Mouse (Mus musculus) forebrain, embryonic 10.5 days (tissue): ENCODE results near the gene Taf1c. TPM values are rescaled to one million over a fixed set of nuclear protein-coding genes. Genes with fewer than 3 reads are reported as not detected.

ENCODE experiments used
- DNase-seq: peaks from one replicate; pipeline ENCODE4 v3.0.0-alpha.2; 2017; ENCODE audit warnings: low spot score; ENCODE audit errors: extremely low spot score
- H3K27ac ChIP-seq: fragments of 300-500 bp; sonication (generic); 2 replicates; pipeline ENCODE4 v1.5.1; 2016; ENCODE audit warnings: mild to moderate bottlenecking
- H3K27me3 ChIP-seq: fragments of 300-500 bp; sonication (generic); 2 replicates; pipeline ENCODE4 v1.6.1; 2016; ENCODE audit warnings: mild to moderate bottlenecking; ENCODE audit not compliant: poor library complexity, severe bottlenecking
- H3K36me3 ChIP-seq: fragments of 300-500 bp; sonication (generic); replicated peaks from 2 replicates; pipeline ENCODE4 v1.6.1; 2016; ENCODE audit warnings: mild to moderate bottlenecking, moderate library complexity
- H3K4me1 ChIP-seq: fragments of 300-500 bp; sonication (generic); 2 replicates; pipeline ENCODE4 v1.6.1; 2016
- H3K4me3 ChIP-seq: fragments of 300-500 bp; sonication (generic); 2 replicates; pipeline ENCODE4 v1.5.1; 2016; ENCODE audit warnings: mild to moderate bottlenecking, moderate library complexity
- H3K9me3 ChIP-seq: fragments of 300-500 bp; sonication (generic); 2 replicates; pipeline ENCODE4 v1.6.1; 2016; ENCODE audit warnings: mild to moderate bottlenecking, moderate library complexity
- WGBS: fragments of 180-500 bp; shearing (Covaris S2); methylation state at CpG from one replicate; pipeline ENCODE4 v1.1.7; 2016; 5-methylcytosine and 5-hydroxymethylcytosine counted together
- polyA plus RNA-seq: library from polyadenylated mRNA; unstranded; fragments of >200 nt; fragmentation: Nextera tagmentation; extraction: Ambion mirVana; gene quantifications from 2 replicates; pipeline ENCODE4 v1.2.1, GENCODE M21; 2016

The Taf1c gene
- polyA plus RNA-seq, 1 experiment from 2014 or later = 17.0 TPM

DNA sequence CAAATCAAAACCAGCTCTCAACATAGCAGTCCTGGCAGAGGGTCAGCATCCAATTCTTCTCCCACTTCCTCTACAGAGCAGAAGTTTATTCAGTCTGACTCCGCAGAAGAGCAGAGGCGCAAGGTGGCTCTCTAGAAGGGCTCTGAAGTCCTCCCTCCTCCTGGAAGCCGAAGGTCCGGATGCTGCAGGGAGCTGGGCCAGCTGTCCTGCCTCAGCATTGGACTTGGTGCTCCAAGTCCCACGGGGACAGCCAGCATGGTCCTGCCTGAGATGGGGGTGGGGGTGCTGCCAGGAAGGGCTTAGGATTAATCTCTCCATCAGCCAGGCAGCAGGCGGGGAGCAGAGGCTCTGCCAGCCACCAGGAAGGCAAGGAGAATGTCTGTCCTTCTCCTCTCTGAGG lies 30.4 kb upstream of the Taf1c start, which contains the start of gene Kcng4:
TSS of gene Kcng4 (minus strand) at position 303 of the 400 bp plus-strand sequence.
- Histone ChIP-seq H3K4me1 (peaks cover 50% of the 10 kb centered on the region), H3K36me3 (no peaks in the 10 kb centered on the region), H3K27me3 (peaks cover 61% of the 10 kb centered on the region), H3K4me3 (no peak within 1 kb of the TSS), H3K9me3 (no peaks in the 10 kb centered on the region), H3K27ac (peak within 1 kb of the TSS; percentile 40)
- 30% methylated on average over 6 of the region's 6 CpGs for WGBS
- no peak for DNase-seq

DNA sequence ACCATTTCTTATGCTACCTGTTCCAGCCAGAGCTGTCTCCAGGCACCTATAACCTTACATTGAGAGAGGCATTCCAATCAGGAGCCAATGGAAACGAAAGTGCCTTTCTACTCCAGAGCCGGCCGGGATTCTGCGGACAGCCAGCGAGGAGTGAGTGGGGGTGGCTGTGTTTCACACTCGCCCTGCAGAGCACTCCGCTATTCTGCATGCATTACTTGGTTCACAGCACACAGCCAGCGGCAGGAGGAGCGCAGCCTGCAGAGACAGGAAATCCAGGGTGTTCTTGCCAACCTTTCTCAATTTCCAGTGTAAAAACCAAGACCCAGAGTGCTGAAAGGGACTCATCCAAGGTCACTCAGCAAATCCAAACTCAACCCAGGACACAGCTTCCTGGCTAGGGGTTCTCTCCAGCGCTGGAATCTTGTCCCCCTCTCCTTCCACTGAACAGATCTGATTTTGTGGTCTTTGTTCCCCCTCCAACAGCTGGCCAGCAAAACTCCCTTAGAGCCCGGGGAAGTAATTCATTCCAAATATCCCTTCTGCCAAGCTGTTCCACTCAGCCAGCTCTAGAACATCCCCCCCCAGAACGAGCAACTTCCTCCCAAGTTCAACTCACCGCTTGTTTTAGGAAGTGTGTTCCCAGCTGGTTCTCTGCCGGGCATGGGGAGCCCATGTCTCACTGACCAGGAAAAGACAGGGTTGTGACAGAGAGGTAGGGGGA lies 29.8 kb upstream of the Taf1c start:
- Histone ChIP-seq H3K27me3 (peaks cover 61% of the 10 kb centered on the region), H3K27ac (0 out of 2 replicates have a peak overlapping the region, but pooled peaks have one; percentile 40)

GRCm38 (mm10) chr8:119632909-119633308 lies 27.9 kb upstream of the Taf1c start:
- peaks cover 63% of the 10 kb centered on the region for H3K4me1 ChIP-seq

More for the DNA sequence above, 29.8 kb upstream of the Taf1c start:
- peaks cover 56% of the 10 kb centered on the region for H3K4me1 ChIP-seq
- H3K36me3 ChIP-seq = no peaks in the 10 kb centered on the region
- no peaks in the 10 kb centered on the region for H3K9me3 ChIP-seq
- H3K4me3 ChIP-seq = no peak overlapping the region
- WGBS = 29% methylated on average over 14 of the region's 14 CpGs
- DNase-seq = peak; percentile 44

GRCm38 (mm10) chr8:119632246-119632645 lies 27.2 kb upstream of the Taf1c start:
- Histone ChIP-seq H3K27ac (no peak overlapping the region), H3K4me1 (peaks cover 70% of the 10 kb centered on the region)

More at GRCm38 (mm10) chr8:119632909-119633308, 27.9 kb upstream of the Taf1c start:
- peaks cover 61% of the 10 kb centered on the region for H3K27me3 ChIP-seq
- H3K9me3 ChIP-seq = no peaks in the 10 kb centered on the region
- H3K27ac ChIP-seq = peak overlapping the region; percentile 31; the same call in 1 of the 2 replicates
- H3K36me3 ChIP-seq = no peaks in the 10 kb centered on the region
- 52% methylated on average over 29 of the region's 29 CpGs for WGBS
- no peak overlapping the region; the same call in 1 of the 2 replicates for H3K4me3 ChIP-seq
- DNase-seq = no peak

GRCm38 (mm10) chr8:119630841-119631240 lies 25.8 kb upstream of the Taf1c start:
- WGBS = 47% methylated on average over 3 of the region's 3 CpGs
- Histone ChIP-seq H3K27ac (no peak overlapping the region), H3K4me1 (peaks cover 61% of the 10 kb centered on the region), H3K9me3 (no peaks in the 10 kb centered on the region), H3K4me3 (no peak overlapping the region), H3K27me3 (peaks cover 40% of the 10 kb centered on the region), H3K36me3 (no peaks in the 10 kb centered on the region)
- DNase-seq = no peak

More at GRCm38 (mm10) chr8:119632246-119632645, 27.2 kb upstream of the Taf1c start:
- WGBS = 80% methylated on average over 9 of the region's 9 CpGs
- DNase-seq = no peak
- Histone ChIP-seq H3K27me3 (peaks cover 54% of the 10 kb centered on the region), H3K36me3 (no peaks in the 10 kb centered on the region), H3K4me3 (no peak overlapping the region), H3K9me3 (no peaks in the 10 kb centered on the region)

DNA sequence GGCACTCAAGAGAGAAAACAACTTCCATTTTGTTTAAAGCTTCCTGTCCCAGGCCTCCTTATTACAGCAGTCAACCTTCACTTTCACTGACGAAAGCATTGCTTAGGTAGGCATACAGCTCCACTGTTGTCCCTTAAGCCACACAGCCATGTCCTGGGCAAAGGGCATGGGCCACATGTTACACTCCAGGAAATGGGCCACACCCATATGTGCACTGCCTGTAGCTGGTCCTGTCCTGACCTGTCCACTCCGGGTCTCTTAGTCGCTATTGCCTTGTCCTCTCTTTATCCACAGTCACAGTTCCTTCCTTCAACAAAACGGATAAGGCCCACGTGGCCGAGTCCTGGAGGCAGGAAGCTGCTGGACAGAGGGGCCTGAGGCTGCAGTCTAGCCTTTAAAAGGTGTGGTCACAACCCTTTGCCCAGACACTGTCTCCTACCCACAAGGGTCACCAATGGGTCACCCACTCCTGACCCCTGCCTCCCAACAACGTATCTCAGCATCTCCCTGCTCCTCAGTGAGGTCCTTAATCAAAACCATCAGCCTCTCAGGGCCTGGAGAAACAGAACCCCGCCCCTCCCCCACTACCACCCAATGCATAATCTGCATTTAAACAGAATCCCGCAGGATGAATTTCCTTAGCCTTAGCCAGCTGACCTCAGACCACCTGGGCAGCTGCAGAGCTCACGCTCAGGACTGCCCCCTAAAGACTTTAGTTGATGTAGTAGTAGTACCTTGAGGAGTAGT lies 22.8 kb upstream of the Taf1c start:
- 50% methylated on average over 10 of the region's 10 CpGs for WGBS
- DNase-seq = peak; percentile 37
- Histone ChIP-seq H3K27ac (peak overlapping the region; percentile 66; the same call in 1 of the 2 replicates), H3K27me3 (peaks cover 20% of the 10 kb centered on the region), H3K4me3 (no peak overlapping the region), H3K4me1 (peaks cover 35% of the 10 kb centered on the region), H3K9me3 (no peaks in the 10 kb centered on the region), H3K36me3 (no peaks in the 10 kb centered on the region)

DNA sequence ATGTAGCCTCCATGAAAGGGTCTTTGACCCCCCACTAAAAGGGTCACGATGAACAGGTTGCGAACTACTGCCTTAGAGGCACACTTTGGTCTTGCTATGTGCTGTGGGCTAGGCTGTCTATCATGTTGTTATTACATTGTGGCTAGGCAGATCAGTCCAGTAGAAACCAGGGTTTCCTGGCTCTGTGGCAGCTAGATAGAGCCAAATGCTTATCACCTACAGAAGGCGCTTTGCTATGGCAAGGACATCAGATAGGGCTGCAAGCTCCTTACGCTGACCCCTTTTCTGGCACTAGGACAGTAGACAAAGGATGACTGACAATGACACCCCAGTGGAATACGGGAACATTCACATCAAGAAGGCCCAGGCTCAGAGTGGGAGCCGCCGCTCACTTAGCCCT lies 22.2 kb upstream of the Taf1c start:
- Histone ChIP-seq H3K36me3 (no peaks in the 10 kb centered on the region), H3K4me1 (peaks cover 38% of the 10 kb centered on the region), H3K27ac (0 out of 2 replicates have a peak overlapping the region, but pooled peaks have one; percentile 66), H3K9me3 (no peaks in the 10 kb centered on the region), H3K4me3 (no peak overlapping the region), H3K27me3 (peaks cover 14% of the 10 kb centered on the region)
- WGBS = 89% methylated on average over 7 of the region's 7 CpGs
- DNase-seq = no peak

- no peaks in the 10 kb centered on the region for H3K36me3 ChIP-seq
- 78% methylated on average over 22 of the region's 22 CpGs for WGBS
- no peak overlapping the region for H3K27ac ChIP-seq
- no peaks in the 10 kb centered on the region for H3K9me3 ChIP-seq
- H3K4me1 ChIP-seq = peaks cover 33% of the 10 kb centered on the region
- no peak for DNase-seq
- H3K27me3 ChIP-seq = peaks cover 9% of the 10 kb centered on the region; the same call in 1 of the 2 replicates
- no peak overlapping the region for H3K4me3 ChIP-seq
These were observed 20.8 kb upstream of the Taf1c start for GRCm38 (mm10) chr8:119625788-119626187.

DNA sequence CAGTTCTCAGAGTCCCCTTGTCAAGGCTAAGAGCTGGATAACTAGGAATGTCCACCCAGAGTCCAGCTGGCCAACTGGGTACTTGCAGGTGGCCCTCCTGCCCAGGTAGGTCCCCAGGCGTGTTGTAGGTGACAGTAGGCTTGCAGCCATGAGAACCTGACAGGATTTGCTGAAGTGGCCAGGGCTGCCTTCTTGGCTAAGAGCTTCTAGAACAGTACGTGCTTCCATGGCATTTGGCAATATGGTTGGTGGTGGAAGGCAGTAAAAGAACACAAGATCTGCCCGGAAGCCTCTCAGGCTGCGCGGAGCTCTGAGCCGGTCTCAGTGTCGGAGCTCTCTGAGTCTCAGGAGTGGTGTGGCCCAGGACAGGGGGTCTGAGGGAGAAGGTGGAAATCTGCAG lies 19.9 kb upstream of the Taf1c start:
- H3K4me1 ChIP-seq = peaks cover 27% of the 10 kb centered on the region
- no peaks in the 10 kb centered on the region for H3K9me3 ChIP-seq
- 91% methylated on average over 7 of the region's 7 CpGs for WGBS
- no peaks in the 10 kb centered on the region for H3K36me3 ChIP-seq
- peaks cover 9% of the 10 kb centered on the region; the same call in 1 of the 2 replicates for H3K27me3 ChIP-seq
- H3K4me3 ChIP-seq = no peak overlapping the region
- H3K27ac ChIP-seq = no peak overlapping the region
- DNase-seq = no peak

DNA sequence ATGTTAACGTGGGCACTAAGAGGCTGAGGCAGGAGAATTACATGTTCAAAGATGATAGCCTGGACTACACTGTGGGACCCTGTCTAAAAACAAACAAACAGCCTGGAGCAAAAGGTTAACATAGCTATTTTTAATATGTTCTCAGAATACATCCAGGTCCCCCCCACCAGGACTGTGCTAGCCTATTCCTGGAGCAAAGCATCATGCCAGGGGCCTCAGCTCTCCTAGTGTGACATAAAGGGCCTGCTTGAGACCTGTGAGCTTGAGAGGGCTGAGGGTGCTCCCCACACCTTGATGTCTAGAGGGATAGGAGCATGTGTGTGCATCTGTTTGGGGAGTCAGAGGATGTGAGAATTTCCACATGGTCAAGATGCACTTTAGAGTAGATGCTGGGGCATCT lies 18.7 kb upstream of the Taf1c start:
- Histone ChIP-seq H3K4me3 (no peak overlapping the region), H3K27me3 (peaks cover 9% of the 10 kb centered on the region; the same call in 1 of the 2 replicates), H3K36me3 (no peaks in the 10 kb centered on the region), H3K4me1 (peaks cover 21% of the 10 kb centered on the region), H3K27ac (no peak overlapping the region), H3K9me3 (no peaks in the 10 kb centered on the region)
- DNase-seq = no peak
- WGBS = 87% methylated on average over 1 of the region's 1 CpGs

DNA sequence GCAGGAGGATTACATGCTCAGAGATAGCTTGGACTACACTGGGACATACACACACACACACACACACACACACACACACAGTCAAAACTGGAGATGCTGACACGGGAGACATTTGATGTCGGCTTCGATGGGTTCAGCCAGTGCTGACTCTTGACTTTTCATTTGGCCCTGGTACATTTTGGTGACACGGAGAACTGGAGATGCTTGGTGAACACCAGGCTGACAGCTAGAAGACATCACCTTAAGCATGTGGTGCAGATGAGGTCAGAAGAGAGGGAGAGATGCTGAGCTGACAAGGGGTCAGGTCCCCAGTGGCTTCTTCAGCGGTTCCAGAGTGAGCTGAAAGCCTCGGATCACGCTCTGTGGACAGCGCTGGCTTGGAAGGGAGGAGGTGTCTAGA lies 18.0 kb upstream of the Taf1c start:
- no peak overlapping the region for H3K27ac ChIP-seq
- DNase-seq = no peak
- no peaks in the 10 kb centered on the region for H3K36me3 ChIP-seq
- peaks cover 20% of the 10 kb centered on the region for H3K4me1 ChIP-seq
- no peaks in the 10 kb centered on the region for H3K9me3 ChIP-seq
- no peak overlapping the region for H3K4me3 ChIP-seq
- WGBS = 90% methylated on average over 8 of the region's 8 CpGs
- peaks cover 9% of the 10 kb centered on the region; the same call in 1 of the 2 replicates for H3K27me3 ChIP-seq

- H3K4me1 ChIP-seq = peaks cover 15% of the 10 kb centered on the region
- H3K36me3 ChIP-seq = no peaks in the 10 kb centered on the region
- H3K27ac ChIP-seq = no peak overlapping the region
- H3K27me3 ChIP-seq = peaks cover 9% of the 10 kb centered on the region; the same call in 1 of the 2 replicates
- no peak overlapping the region for H3K4me3 ChIP-seq
- no peak for DNase-seq
- H3K9me3 ChIP-seq = no peaks in the 10 kb centered on the region
- WGBS = 63% methylated on average over 4 of the region's 4 CpGs
These were observed 17.5 kb upstream of the Taf1c start for GRCm38 (mm10) chr8:119622555-119622954.
